Mouse (Mus musculus) activated CD4-positive, CD25-positive, alpha-beta regulatory T cell (primary cell): ENCODE measurements around the gene Actrt2. TPM values are rescaled to one million over a fixed set of nuclear protein-coding genes. Genes with fewer than 3 reads are reported as not detected.

ENCODE experiments used
- polyA plus RNA-seq, 2 experiments: library from polyadenylated mRNA; unstranded; fragments of 100-300 nt; shearing (Covaris generic); gene quantifications; one replicate each; pipeline ENCODE4 v1.2.1; 2017

Gene Actrt2
- polyA plus RNA-seq: not detected

GRCm38 (mm10) chr4:154667767-154668166 lies at the start of gene Actrt2:
Gene Actrt2, minus strand, starts transcription at chr4:154667867.

GRCm38 (mm10) chr4:154636721-154637311 lies 30.9 kb downstream of the Actrt2 start, which contains the start of gene Prdm16:
Gene Prdm16, minus strand, starts transcription at chr4:154636873.

Other genes with a start within 250 kb of the Actrt2 start
- gene Prdm16, start 31.0 kb downstream of the Actrt2 start, polyA plus RNA-seq: 1 to 10 TPM; 4.2 to 6.4 TPM
- under 1 TPM in 1 of 2 experiments, not detected in 1; 0.38 TPM for gene Ttc34, start 169.6 kb upstream of the Actrt2 start, polyA plus RNA-seq
- gene Mmel1, start 201.7 kb upstream of the Actrt2 start, polyA plus RNA-seq: not detected
- 1 to 10 TPM; 4.6 to 7.9 TPM for gene Fam213b, start 231.3 kb upstream of the Actrt2 start, polyA plus RNA-seq